Mouse (Mus musculus): ENCODE measurements around the gene Postn. TPM values are rescaled to one million over a fixed set of nuclear protein-coding genes. Genes with fewer than 3 reads are reported as not detected.

The Postn gene
- 21.3 and 21.4 TPM in 2 replicates for polyA plus RNA-seq (2012; rRNA removed)

DNA sequence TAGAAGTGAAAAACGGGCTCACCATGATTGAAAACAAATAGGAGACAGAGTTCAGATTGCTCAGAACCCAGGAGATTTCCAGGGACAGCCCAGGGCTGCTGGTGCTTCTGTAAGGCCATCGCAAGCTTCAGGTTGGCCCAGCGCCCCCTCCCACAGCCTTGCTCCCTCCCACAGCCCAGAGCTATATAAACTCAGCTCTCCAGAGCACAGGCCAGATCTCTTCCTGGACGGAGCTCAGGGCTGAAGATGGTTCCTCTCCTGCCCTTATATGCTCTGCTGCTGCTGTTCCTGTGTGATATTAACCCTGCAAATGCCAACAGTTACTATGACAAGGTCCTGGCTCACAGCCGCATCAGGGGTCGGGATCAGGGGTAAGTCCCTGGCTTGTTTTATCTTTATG is at the start of gene Postn:
Postn (plus strand) TSS at position 213 of the 400 bp plus-strand sequence.

Other genes starting within 250 kb of the Postn start
- 0.01 TPM in 2 replicates for gene Trpc4, start 205.1 kb upstream of the Postn start, polyA plus RNA-seq (2012; rRNA removed)

Data from liver, embryonic 18 days (tissue).